Mouse (Mus musculus) megakaryocyte, embryonic 14.5 days (primary cell): ENCODE results near the gene Tapbpl.

Experiments used
- FLI1 ChIP-seq: IDR thresholded peaks from 2 replicates; pipeline ENCODE4 v1.6.1; 2012; ENCODE audit warnings: low read length, inconsistent platforms, mixed read lengths
- GATA1 ChIP-seq: IDR thresholded peaks from 3 replicates; pipeline ENCODE4 v1.6.1; 2012; ENCODE audit warnings: mixed read lengths, low read length, inconsistent platforms, borderline replicate concordance

- TF ChIP-seq GATA1 (no peak), FLI1 (no peak)
Observed at GRCm38 (mm10) chr6:125260006-125260555, 28.4 kb upstream of the Tapbpl start.
